Mouse (Mus musculus) hindbrain, postnatal 0 days (tissue): ENCODE results near the gene Gtf3c5. TPM values are rescaled to one million over a fixed set of nuclear protein-coding genes. Genes with fewer than 3 reads are reported as not detected.
A peak's percentile ranks its signal among the peaks of the same experiment; 100 is the strongest.

Source experiments
- ATAC-seq: fragments of 200-750 bp; cut with Nextera tagmentation; 2 replicates; pipeline ENCODE4 v1.8.0; 2017; ENCODE audit warnings: mild to moderate bottlenecking, moderate TSS enrichment, moderate library complexity
- DNase-seq: peaks from one replicate; pipeline ENCODE4 v3.0.0-alpha.2; 2015; ENCODE audit warnings: low spot score
- H3K27ac ChIP-seq: fragments of 300-500 bp; sonication (generic); 2 replicates; pipeline ENCODE4 v1.5.1; 2014; ENCODE audit warnings: mild to moderate bottlenecking
- H3K27me3 ChIP-seq: fragments of 300-500 bp; sonication (generic); 2 replicates; pipeline ENCODE4 v1.6.1; 2014; ENCODE audit warnings: low read length, mixed read lengths; ENCODE audit not compliant: insufficient read depth
- H3K36me3 ChIP-seq: fragments of 300-500 bp; sonication (generic); 2 replicates; pipeline ENCODE4 v1.6.1; 2014; ENCODE audit warnings: low read length, mixed read lengths; ENCODE audit not compliant: insufficient read depth
- H3K4me1 ChIP-seq: fragments of 300-500 bp; sonication (generic); 2 replicates; pipeline ENCODE4 v1.6.1; 2014; ENCODE audit warnings: antibody characterized with exemption, low read length, mixed read lengths; ENCODE audit not compliant: insufficient read depth
- H3K4me2 ChIP-seq: fragments of 300-500 bp; sonication (generic); 2 replicates; pipeline ENCODE4 v1.6.1; 2014; ENCODE audit warnings: low read depth, mild to moderate bottlenecking, low read length, moderate library complexity, mixed read lengths
- H3K4me3 ChIP-seq: fragments of 300-500 bp; sonication (generic); 2 replicates; pipeline ENCODE4 v1.5.1; 2014; ENCODE audit warnings: low read length
- H3K9ac ChIP-seq: fragments of 300-500 bp; sonication (generic); replicated peaks from 2 replicates; pipeline ENCODE4 v1.6.1; 2014; ENCODE audit warnings: mild to moderate bottlenecking, low read length, moderate library complexity, mixed read lengths
- H3K9me3 ChIP-seq: fragments of 300-500 bp; sonication (generic); 2 replicates; pipeline ENCODE4 v1.6.1; 2016; ENCODE audit warnings: low read length, mixed read lengths
- CTCF ChIP-seq: IDR thresholded peaks from 2 replicates; pipeline ENCODE4 v1.5.1; 2016; ENCODE audit warnings: antibody characterized with exemption, control low read depth, low read depth
- WGBS: fragments of 180-500 bp; shearing (Covaris S2); extraction: QIAGEN DNeasy Blood & Tissue Kit; methylation state at CpG from one replicate; pipeline ENCODE4 v1.1.7; 2014; 5-methylcytosine and 5-hydroxymethylcytosine counted together
- polyA plus RNA-seq: library from polyadenylated mRNA; unstranded; fragments of >200 nt; fragmentation: Nextera tagmentation; extraction: Ambion mirVana; gene quantifications from 2 replicates; pipeline ENCODE4 v1.2.1, GENCODE M21; 2015
- total RNA-seq: library from RNA; depleted of rRNA; stranded (reverse); fragments of >200 nt; gene quantifications from 2 replicates; pipeline ENCODE4 v1.2.3, GENCODE M21; 2014

The Gtf3c5 gene
- total and polyA plus RNA-seq, 2 experiments from 2014 or later, result 23.1 to 29.5 TPM

- Histone ChIP-seq H3K4me2 (no peak overlapping the region), H3K4me1 (no peaks in the 10 kb centered on the region), H3K4me3 (no peak overlapping the region), H3K36me3 (no peaks in the 10 kb centered on the region), H3K9ac (no peak overlapping the region), H3K9me3 (no peaks in the 10 kb centered on the region), H3K27me3 (no peaks in the 10 kb centered on the region), H3K27ac (no peak overlapping the region)
- DNase-seq, result no peak
- ATAC-seq, result no peak
- TF ChIP-seq CTCF, result no peak
- 62% methylated on average over 12 of the region's 12 CpGs for WGBS
Observed at GRCm38 (mm10) chr2:28601720-28602590, 18.4 kb upstream of the Gtf3c5 start.

GRCm38 (mm10) chr2:28599569-28599900, 16.0 kb upstream of the Gtf3c5 start:
- no peaks in the 10 kb centered on the region for H3K9me3 ChIP-seq
- H3K9ac ChIP-seq, result no peak overlapping the region
- DNase-seq, result no peak
- no peaks in the 10 kb centered on the region for H3K4me1 ChIP-seq
- H3K27me3 ChIP-seq, result no peaks in the 10 kb centered on the region
- no peak overlapping the region for H3K27ac ChIP-seq
- H3K4me2 ChIP-seq, result no peak overlapping the region
- ATAC-seq, result no peak
- no peak for TF ChIP-seq CTCF
- no peaks in the 10 kb centered on the region for H3K36me3 ChIP-seq
- WGBS, result 78% methylated on average over 6 of the region's 6 CpGs
- H3K4me3 ChIP-seq, result no peak overlapping the region

DNA sequence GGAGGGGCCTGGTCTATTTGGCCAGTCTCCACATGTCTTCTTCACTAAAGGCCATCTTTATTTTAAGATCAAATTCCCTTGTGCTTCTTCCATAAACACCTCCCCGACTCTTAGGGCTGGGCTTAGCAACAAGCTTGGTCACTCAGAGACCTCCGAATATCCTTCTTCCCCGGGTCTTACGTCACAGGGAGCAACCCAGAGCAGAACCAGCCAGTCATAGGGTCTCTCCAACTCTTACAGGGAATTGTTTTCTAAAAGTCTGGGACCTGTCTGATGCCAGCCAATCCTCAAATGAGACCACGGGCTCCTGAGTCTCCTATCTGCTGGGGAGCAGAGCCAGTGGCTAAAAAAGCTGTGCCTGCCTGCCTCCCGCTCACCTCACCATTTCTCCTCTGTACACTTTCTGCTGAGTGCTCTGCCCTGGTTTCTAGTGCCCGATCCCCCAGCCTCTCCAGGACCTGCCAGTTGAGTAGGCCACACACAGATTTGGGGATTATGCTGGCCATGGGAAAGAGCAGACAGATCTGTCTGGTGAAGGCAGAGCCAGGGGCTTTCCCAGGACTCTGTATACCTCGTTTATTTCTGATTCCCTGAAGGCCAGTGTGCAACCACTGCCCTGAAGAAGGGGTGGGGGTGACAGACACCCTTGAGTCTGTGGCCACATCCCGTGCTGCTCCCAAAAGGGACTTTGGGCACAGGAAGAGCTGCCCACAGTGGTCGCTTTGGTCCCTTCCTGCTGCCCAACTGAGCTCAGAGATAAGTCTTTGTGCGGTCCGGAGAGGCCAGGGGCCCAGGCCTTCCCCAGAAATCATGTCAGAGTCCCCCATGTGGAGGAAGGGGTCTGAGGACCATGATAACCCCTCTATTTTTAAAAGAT, 15.4 kb upstream of the Gtf3c5 start:
- H3K27me3 ChIP-seq, result no peaks in the 10 kb centered on the region
- no peaks in the 10 kb centered on the region for H3K4me1 ChIP-seq
- H3K9ac ChIP-seq, result no peak overlapping the region
- H3K9me3 ChIP-seq, result no peaks in the 10 kb centered on the region
- WGBS, result 68% methylated on average over 12 of the region's 12 CpGs
- no peak for TF ChIP-seq CTCF
- no peaks in the 10 kb centered on the region for H3K36me3 ChIP-seq
- H3K4me2 ChIP-seq, result no peak overlapping the region
- no peak for DNase-seq
- no peak overlapping the region for H3K27ac ChIP-seq
- no peak for ATAC-seq
- H3K4me3 ChIP-seq, result no peak overlapping the region

- no peak for TF ChIP-seq CTCF
- no peak for DNase-seq
- Histone ChIP-seq H3K36me3 (no peaks in the 10 kb centered on the region), H3K27me3 (no peaks in the 10 kb centered on the region), H3K4me3 (no peak overlapping the region), H3K4me1 (no peaks in the 10 kb centered on the region), H3K9ac (no peak overlapping the region), H3K27ac (no peak overlapping the region), H3K4me2 (no peak overlapping the region), H3K9me3 (no peaks in the 10 kb centered on the region)
- 82% methylated on average over 7 of the region's 7 CpGs for WGBS
- no peak for ATAC-seq
Observed at GRCm38 (mm10) chr2:28597733-28598547, 14.4 kb upstream of the Gtf3c5 start.

DNA sequence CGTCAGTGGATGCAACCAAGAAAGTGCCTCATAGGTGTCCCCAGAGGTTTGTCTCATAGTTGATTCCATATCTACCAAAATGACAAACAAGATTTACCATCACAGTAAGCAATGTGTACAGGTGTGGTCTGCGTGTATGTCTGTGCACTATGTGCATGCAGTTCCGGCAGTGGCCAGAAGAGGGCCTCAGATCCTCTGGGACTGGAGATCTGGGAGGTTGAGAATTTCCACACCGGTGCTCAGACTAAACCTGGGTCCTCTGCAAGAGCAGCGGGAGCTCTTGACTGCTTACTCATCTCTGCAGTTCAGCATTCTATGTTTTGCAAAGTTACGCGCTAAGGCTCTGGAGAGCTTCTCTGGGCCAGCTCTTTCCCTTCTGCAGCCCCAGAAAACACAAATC, 13.4 kb upstream of the Gtf3c5 start:
- H3K4me1 ChIP-seq, result no peaks in the 10 kb centered on the region
- ATAC-seq, result no peak
- H3K27me3 ChIP-seq, result no peaks in the 10 kb centered on the region
- no peak overlapping the region for H3K4me2 ChIP-seq
- no peak for DNase-seq
- H3K9ac ChIP-seq, result no peak overlapping the region
- H3K4me3 ChIP-seq, result no peak overlapping the region
- H3K27ac ChIP-seq, result no peak overlapping the region
- WGBS, result 91% methylated on average over 7 of the region's 7 CpGs
- no peaks in the 10 kb centered on the region for H3K36me3 ChIP-seq
- TF ChIP-seq CTCF, result peak; percentile 49
- H3K9me3 ChIP-seq, result no peaks in the 10 kb centered on the region

- Histone ChIP-seq H3K36me3 (no peaks in the 10 kb centered on the region), H3K9me3 (no peaks in the 10 kb centered on the region), H3K9ac (no peak overlapping the region), H3K4me2 (no peak overlapping the region), H3K27me3 (no peaks in the 10 kb centered on the region), H3K4me1 (no peaks in the 10 kb centered on the region), H3K4me3 (no peak overlapping the region), H3K27ac (no peak overlapping the region)
- 80% methylated on average over 7 of the region's 7 CpGs for WGBS
- no peak for TF ChIP-seq CTCF
- DNase-seq (no peak), ATAC-seq (no peak)
Observed at GRCm38 (mm10) chr2:28596021-28596420, 12.5 kb upstream of the Gtf3c5 start.
